Mouse (Mus musculus): ENCODE measurements around the gene Tprkb.
A peak's percentile ranks its signal among the peaks of the same experiment; 100 is the strongest.
"Not testable (repeated sequence)": the region's sequence is repeated elsewhere in the genome, so short reads cannot be mapped to it uniquely, and the experiment has no call there.

Tprkb gene

DNA sequence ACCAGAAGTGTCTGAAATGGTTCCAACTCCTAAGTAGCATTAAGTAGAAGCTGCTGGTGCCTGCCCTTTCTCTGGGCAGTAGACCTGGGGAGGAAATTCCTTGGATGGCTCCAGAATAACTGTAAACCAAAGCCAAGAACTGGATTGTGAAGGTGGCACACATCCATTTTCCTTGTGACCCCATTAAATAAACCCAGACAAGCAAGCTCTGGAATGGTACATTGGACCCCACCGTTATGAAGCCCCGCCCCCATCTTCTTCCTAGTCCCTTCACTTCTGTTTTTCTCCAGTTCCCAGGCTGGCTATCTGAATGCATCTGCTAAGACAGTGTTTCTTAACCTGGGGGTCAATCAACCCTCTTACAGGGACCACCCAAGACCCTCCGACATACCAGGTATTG lies at the start of gene Tprkb:
TSS of gene Tprkb (plus strand) at position 279 of the 400 bp plus-strand sequence.
- DNase-seq (ENCODE audit: low spot score in 2 of 2): no peak

DNA sequence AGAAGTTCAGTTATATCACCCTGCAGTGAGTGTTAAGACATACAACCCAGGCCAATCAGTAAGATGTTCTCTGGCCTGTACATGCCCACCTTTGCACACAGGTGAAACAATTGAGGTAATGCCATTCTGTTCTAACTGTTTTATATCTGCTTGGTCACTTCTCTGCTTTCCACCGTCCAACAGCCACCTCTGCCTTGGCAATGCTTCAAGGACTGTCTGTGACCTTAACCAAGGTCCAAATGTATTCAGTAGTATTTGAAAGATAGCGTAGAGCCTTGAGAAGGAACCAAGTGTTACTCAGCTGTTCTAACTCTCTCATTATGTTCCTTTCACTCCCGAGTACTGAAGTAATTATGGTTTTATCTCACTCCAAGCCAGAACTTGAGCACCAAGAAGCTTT lies 49.1 kb upstream of the Tprkb start:
- DNase-seq (ENCODE audit: low spot score in 2 of 2): no peak

DNA sequence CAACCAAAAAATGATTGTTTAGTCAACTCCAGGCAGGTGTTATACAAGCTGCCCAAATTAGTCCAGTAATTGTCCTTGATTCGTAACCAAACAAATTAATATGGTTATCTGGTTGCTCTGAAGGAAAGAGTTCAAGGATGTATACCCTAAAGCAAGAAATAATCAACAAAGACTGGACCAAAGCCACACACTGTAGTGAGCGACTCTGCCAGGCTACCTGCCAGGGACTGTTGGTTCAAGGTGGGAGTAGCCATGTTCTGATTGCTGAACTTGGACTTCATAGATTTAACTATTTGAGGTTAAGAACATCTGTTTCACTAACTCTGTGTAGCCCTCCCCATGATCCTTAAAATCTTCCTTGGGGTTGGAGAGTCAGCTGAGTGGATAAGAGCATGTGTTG lies 48.5 kb upstream of the Tprkb start:
- DNase-seq (ENCODE audit: low spot score in 2 of 2): no peak

DNA sequence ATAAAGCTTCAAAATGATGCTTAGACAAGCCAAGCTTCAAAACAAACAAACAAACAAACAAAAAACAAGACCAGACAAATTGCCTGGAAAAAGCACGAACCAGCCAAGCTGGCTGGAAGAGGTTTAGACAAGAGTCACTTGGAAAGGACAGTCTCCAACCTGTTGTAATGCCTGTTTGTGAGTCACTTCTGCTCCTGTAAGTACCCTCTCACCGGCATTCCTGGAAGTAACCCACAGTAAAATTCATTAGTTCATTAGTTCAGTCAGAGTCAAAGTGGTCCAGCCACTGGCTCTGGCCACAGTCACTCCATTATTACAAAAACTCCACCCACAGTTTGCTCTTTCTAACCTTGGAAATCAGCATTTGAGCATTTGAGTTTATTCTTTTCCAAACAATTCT lies 47.8 kb upstream of the Tprkb start:
- DNase-seq (ENCODE audit: low spot score in 2 of 2): no peak

DNA sequence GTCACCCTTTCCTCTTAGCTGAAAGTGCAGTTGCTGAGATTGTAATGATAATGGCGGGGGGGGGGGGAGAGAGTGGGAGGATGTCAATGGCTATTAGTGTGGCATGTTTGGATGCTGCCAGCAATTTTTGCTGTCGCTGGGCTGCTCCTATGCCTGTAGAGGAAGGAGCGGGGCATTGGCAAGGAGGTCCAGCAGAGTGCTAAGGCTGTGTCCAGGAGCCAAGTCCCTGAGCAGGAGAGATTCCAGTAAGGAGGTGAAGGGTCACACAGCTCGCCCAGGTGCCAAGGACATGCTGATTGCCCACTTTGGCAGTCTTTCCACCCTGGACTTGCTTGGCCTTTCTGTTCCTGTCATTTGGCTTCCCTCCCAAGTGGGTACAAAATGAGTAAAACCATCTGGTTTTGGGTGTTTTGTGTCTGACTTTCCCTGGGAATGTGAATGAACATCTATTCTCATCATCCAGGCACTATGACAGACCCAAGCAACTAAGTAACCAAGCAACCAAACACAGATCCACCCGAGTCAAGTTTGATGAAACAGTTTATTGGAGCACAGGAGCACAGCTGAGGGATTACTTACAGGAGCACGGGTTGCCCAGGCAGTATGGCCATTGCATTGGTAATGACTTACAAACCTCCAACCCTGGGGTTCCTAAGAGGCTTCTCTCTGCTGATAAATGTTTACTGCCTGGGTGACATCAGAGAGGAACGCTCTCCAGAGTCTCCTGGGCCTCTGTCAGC lies 46.6 kb upstream of the Tprkb start:
- DNase-seq (ENCODE audit: low spot score in 2 of 2): peak; percentile 13 to 19

DNA sequence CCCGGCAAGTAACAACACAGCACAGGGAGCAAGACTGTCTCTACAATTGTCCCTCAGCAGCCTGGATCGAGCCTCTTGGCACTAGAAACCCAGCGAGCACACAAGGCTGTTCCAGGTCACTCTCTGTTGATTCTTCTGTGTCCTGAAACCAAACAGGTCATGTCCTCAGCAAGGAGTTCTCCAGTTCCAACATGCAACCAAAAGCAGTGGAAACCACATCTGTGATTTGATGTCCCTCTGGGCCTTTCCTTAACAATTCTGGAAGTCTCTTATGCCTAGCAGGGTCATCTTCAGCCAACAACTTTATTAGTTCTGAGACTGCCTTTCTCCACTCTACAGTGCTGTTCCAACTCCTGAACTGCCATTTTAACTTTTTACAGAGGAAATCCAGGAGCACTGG lies 45.5 kb upstream of the Tprkb start:
- DNase-seq (ENCODE audit: low spot score in 2 of 2): not testable (repeated sequence)

DNA sequence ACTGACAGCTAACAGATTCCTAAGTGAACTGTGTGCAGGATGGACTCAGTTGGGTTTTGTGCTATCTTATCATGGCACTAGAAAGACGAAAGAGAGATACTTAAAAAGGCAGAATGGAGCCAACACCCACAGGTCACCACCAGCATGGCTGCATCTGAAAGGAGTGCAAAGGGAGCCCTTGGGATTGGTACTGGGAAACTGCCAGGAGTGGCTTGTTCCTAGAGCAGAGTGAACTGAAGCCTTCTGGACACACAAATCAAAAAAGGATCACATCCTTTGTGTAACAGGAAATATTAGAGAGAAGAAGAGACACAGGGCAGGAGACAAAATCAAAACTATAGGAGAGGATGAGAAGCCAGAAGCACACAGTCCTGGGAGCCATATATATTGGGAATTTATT lies 44.7 kb upstream of the Tprkb start:
- not testable (repeated sequence) for DNase-seq (ENCODE audit: low spot score in 2 of 2)

DNA sequence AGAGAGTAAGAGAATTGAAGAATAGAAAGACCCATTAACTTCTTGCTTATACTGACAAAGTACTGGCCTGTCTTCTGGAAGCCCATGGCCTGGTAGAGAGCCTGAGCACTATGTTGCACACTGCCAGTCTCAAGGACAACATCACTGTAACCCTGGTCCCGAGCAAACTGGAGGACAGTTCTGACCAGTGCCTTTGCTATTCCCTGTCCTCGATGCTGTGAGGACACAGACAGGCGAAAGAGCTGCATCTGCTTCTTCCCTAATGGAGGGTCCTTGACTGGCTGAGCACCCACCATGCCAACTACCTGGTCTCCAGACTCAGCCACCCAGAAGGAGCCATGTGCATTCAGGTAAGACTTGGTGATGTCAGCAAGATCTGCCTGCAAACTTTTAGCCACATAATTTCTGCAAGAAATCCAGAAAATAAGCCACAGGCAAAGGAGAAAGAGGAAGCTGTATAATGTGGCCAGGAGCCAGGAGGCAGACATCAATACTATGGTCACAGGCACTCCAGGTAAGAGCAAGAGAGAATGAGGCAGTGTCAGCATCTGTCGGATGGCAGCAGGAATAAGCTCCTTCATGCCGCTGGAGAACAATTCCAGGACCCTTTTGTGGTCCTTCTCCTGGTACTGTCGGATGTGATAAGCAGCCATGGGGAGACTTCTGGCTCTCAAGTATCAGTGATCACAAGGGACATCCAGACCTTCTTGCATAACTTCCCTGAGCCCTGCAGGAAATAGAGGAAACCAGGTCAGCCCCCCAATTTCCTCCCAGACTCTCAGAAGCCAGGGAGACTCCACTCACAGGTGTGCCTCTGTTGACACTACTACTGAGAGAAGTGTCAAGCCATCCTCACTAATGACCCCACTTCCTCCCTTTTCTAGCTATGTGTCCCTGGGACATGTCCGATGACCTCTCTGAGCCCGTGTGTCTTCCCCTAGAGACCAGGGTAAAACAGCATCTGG lies 43.7 kb upstream of the Tprkb start:
- no peak for DNase-seq (ENCODE audit: low spot score in 2 of 2)

DNA sequence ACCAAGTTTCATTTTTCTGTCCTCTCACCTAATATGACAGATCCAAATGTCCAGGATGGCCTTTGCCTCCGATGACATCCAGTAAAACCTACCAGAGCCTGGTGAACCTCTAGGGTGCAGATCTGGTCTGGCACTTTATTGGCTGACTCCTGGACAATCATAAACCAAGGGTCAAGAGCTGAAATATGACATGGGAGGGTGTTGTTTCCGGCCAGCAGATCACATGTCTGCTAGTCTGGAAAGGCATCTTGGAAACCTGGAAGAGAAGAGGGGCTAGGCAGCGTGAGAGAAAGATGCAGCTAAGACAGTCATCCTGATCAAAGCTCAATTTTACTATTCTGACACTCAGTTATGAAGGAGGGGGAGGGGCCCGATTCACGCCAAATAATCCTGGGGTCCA lies 42.7 kb upstream of the Tprkb start, which contains the start of gene Nat8f2:
TSS of gene Nat8f2 (minus strand) at position 153 of the 400 bp plus-strand sequence.
- not testable (repeated sequence) for DNase-seq (ENCODE audit: low spot score in 2 of 2)

DNA sequence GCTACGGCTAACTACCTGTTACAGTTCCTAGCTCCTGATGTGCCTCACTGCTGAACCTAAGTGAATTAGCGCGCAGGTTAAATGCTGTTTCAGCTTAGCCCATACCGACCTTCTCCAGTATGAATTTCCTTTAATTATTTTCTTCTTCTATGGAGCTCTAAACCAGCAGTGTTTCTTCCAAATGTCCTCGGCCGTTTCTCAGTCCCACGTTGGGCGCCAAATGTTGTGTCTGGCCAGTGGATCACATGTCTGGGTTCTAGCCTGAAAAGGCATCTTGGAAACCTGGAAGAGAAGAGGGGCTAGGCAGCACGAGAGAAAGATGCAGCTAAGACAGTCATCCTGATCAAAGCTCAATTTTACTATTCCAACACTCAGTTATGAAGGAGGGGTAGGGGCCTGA lies 28.4 kb upstream of the Tprkb start:
- DNase-seq (ENCODE audit: low spot score in 2 of 2): not testable (repeated sequence)

DNA sequence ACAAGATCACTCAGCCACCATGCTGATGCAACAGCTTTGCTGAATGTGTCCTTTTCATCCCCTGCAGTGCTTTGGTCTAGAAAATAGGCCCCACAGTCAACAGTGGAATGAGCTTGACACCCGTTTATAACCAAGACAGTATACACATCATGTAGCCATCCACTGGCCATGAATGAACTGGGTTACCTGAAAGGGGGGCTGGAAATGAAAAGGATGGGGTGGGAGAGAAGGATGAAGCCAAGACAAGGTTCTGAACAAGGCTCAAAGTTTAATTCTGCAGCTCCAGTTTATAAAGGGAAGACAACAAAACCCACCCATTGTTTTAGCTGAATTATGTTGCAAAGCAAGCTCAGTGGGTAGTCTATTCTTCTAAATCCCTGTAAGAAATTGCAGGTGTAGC lies 27.4 kb upstream of the Tprkb start:
- no peak for DNase-seq (ENCODE audit: low spot score in 2 of 2)

DNA sequence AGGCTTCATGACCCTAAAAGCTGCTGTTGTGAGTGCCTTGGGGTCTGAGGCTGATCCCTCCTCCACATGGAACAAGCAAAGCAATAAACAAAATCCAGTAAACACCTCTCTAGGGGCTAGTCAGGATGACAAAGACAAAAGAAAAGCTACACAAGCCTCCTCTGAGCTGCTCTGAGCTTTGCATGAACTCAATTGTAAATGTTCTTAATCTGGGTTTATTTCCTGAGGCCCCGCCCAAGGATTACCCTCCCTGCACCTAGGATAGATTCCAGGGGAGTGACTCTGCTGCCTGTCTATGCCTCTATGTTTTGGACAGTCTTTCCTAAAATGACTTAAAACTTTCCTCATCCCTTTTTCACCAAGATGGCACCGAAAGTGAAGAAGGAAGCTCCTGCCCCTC lies 22.7 kb upstream of the Tprkb start:
- no peak for DNase-seq (ENCODE audit: low spot score in 2 of 2)

DNA sequence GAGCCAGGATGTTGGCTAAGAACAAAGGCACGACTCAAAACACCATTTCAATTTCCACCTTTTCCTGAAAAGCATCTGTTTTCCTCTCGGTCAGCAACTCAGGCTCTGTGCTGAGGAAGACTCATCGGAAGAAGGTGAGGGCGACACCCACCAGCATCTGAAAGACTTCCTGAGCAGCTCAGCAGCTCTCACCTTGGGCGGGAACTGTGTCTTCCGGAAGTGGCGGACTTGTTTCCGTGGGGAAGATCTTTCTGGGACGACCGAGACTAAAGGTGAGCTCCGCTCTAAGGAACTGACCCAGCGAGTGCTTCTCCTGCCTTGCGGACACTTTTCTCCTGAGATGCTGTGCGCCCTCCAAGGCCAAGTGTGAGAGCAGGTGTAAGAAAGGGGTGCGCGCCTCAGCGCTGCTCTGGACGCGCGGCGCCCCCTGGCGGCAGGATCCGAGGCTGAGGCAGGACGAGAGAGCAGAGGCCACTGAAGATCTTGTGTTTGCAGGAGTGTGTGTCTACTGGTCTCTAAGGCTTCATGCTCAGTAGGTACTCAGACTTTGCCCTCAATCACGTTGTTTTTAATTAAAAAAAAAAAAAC lies 16.5 kb upstream of the Tprkb start:
- not testable (repeated sequence) for DNase-seq (ENCODE audit: low spot score in 2 of 2)

DNA sequence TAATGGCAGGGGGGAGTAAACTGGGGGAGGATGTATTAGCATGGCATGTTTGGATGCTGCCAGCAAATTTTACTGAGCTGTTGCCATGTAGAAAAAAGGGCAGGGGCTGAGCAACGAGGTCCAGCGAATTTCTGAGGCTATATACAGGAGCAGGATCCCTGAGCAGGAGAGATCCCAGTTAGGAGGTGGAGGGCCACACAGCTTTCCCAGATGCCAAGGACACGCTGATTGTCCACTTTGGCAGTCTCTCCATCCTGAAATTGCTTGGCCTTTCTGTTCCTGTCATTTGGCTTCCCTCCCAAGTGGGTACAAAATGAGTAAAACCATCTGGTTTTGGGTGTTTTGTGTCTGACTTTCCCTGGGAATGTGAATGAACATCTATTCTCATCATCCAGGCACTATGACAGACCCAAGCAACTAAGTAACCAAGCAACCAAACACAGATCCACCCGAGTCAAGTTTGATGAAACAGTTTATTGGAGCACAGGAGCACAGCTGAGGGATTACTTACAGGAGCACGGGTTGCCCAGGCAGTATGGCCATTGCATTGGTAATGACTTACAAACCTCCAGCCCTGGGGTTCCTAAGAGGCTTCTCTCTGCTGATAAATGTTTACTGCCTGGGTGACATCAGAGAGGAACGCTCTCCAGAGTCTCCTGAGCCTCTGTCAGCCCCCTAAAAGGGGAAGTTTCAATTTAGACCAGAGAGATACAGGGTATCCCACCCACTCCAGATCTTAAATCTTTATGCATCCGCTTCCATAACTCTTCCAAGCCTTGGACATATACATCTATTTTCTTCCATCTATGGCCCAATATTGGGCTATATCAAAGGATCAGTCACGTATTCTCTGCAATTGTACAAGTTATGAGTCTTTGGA lies 12.8 kb upstream of the Tprkb start:
- not testable (repeated sequence) for DNase-seq (ENCODE audit: low spot score in 2 of 2)

DNA sequence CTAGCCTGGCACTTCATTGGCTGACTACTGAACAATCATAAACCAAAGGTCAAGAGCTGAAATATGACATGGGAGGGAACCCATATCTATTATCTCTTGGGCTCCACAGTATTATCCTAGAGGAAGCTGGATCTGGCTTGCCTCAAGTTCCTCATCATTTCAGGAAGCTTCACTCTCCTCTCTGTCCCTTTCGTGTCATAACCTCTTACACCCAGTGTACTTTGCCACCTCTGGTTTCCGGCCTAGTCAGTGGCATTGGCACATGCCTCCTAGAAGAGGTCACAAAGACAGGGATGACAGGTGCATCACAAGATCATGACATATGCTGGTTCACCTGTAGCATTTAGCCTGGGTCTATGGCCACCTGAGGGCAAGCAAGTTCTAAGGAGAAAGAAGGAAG lies 9.4 kb upstream of the Tprkb start:
- no peak for DNase-seq (ENCODE audit: low spot score in 2 of 2)

DNA sequence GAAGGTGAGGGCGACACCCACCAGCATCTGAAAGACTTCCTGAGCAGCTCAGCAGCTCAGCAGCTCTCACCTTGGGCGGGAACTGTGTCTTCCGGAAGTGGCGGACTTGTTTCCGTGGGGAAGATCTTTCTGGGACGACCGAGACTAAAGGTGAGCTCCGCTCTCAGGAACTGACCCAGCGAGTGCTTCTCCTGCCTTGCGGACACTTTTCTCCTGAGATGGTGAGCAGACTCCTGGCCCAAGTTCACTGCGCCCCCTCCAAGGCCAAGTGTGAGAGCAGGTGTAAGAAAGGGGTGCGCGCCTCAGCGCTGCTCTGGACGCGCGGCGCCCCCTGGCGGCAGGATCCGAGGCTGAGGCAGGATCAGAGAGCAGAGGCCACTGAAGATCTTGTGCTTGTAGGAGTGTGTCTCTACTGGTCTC lies 7.0 kb upstream of the Tprkb start, which contains the start of gene Nat8f4:
TSS of gene Nat8f4 (minus strand) at position 243 of the 420 bp plus-strand sequence.
- DNase-seq (ENCODE audit: low spot score in 2 of 2): peak; percentile 68 to 76

DNA sequence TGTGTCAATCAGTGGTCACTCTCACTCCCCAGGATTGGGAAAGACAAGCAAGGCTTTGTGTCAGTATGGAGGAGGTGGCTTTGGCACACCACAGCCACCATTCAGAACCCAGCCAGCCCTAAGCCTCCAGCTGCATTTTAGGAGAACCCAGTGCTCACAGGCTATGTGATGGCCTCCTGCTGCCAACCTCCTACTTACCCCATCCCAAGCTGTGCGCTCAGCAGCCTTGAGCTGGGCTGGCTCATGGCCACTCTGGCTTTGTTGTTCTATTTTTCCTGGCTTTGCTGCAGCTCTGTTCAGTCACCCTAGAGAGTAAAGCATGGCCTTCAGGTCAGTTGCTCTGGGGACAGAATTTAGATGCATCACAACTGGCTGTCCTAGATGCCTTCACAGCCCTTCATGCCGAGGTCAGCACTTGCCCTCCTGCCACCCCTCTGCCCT lies 4.7 kb upstream of the Tprkb start:
- peak; percentile 62 to 65 for DNase-seq (ENCODE audit: low spot score in 2 of 2)

DNA sequence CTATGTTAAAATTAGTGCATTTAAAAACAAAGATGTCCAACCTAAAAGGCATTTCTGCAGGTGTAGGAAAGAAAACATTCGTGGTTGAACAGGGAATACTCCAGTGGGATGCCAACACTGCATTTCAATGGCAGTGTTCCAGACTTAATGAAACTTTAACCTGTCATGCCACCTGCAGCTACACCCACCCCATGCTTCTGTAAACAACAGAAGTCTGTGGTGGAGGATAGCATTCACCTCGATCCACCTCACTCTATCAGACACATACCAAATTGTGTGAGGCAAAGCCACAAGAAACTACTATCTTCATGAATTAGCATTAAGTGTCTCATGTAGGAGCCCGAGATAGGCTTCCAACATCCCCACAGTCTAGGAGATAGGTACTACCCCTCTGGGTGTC lies 3.3 kb upstream of the Tprkb start:
- no peak for DNase-seq (ENCODE audit: low spot score in 2 of 2)

DNA sequence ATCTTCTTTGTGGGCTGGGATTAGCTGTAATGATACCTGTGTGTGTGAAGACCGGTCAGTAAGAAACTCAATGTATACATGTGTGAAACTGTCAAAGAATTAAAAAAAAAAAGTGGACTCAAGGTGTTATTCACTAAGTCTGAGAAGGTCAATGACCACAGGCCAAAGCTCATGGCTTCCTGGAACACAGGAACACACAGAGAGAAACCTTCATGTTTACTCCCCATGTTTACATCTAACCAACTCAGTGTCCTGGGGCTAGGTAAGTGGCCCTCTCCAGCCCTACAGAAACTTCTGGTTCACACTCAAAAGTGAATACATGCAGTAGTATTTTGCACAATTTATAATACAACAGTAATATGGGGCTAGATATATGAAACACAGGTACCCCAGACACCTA lies 2.0 kb upstream of the Tprkb start:
- DNase-seq (ENCODE audit: low spot score in 2 of 2): no peak

DNA sequence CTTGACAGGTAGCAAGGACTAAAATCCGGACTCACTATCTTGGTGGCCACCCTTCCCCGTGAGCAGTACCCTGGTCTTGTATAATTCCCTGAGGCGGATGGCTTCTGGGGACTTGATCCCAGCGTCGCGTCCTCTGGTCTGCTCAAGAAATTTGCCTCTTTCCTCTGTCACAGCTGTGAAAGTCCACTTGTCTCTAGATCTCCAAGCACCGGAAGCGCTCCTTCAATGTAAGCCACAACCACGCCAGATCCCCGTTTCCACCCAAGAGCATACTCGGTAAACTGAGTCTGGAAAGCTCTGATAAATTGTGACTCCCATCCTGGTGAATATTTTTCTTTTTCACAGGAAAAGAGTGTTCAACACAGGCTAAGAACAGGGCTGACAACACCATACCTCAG lies 3.5 kb downstream of the Tprkb start:
- DNase-seq (ENCODE audit: low spot score in 2 of 2): no peak
